Mouse (Mus musculus): ENCODE data around the gene Mid1.
"Not testable (repeated sequence)": the region's sequence is repeated elsewhere in the genome, so short reads cannot be mapped to it uniquely, and the experiment has no call there.

- TF ChIP-seq POLR2A, CTCF (IDR thresholded peaks at IDR 0.05; ENCODE audit: extremely low read depth, insufficient read depth, low read length): not testable (repeated sequence)
These were observed 288.8 kb downstream of the Mid1 start for GRCm38 (mm10) chrX:169973806-169974205.
